Mouse (Mus musculus) lung, adult 18-20 months (tissue): Measurements from ENCODE around the gene Sod1.
"Not testable (repeated sequence)": the region's sequence is repeated elsewhere in the genome, so short reads cannot be mapped to it uniquely, and the experiment has no call there.

Experiments
- DNase-seq, 2 experiments: peaks; one replicate each; pipeline ENCODE4 v3.0.0; 2022; ENCODE audit warnings: mixed read lengths in 2 of 2

The Sod1 gene

DNA sequence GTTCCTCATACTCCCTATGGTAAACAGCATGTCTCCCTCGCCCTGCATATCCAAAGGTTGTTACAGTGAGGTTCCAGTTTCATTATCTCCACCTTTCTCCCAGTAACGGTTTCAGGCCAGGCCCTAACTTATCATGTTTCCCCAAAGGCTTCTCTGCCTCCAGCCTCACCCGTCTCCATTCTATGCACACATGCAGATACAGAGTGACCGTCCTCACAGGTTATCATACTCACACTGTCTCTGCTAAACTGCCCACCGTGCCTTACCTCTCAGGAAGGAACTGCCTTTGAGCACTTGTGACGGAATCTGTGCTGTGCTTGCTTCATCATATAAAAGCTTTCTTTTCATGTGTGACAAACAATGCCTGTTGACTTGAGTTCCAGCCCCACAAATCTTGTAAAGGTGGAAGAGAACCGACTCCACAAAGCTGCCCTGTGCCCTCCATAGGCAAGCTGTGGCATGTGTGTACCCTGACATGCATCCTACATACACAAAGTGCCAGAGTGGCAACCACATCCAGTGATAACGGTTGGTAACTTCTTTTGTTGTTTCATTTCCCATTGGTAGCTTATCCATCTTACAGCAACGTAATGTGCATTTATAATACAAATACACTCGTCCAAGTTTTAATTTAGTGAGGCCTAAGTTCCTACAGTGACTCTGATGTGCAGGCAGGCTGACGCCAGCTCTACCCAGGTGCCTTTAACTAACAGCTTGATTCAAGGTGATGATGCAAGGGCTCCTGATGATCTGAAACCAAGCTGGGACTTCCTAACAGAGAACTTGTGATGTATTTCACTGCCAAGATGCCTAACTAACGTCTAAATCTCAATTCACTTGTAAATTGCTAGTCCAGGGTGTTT is 6.8 kb upstream of the Sod1 start:
- DNase-seq: no peak

DNA sequence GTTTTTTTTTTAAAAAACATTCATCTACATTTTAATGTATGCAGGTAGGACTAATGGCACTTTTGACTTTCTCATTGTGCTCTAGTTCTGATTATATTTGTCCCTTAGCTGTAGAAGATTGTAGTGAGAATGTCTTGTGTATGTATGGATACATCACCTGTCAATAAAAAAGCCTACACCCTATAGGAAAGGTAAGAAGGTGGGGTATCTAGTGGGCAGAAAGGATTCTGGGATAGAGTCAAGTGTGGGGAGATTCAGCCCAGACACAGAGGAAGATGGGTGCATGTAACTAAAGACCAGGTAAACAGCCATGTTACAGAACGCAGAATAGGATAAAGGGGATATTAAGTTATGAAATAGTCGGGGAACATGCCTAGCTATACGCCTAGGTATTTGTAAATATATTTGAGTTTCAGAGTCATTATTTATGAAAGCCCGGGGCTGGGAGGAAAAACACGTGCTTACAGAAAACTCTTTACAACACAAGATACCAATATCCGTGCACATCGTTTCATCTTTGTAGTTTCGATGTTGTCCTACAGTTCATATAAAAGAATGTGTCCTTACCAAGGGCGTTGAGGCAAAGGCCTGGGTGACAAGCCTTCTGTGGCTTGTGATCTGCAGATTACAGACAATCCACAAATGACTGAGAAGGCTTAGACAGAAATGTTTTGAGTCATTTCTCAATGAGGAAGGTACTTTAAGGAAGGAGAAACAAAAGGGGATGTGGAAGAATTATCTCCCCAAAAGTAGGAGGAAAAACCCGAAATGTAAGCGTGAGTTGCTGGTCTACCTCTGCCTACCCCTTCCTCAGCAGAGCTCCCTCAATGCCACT is 5.6 kb upstream of the Sod1 start:
- no peak for DNase-seq

DNA sequence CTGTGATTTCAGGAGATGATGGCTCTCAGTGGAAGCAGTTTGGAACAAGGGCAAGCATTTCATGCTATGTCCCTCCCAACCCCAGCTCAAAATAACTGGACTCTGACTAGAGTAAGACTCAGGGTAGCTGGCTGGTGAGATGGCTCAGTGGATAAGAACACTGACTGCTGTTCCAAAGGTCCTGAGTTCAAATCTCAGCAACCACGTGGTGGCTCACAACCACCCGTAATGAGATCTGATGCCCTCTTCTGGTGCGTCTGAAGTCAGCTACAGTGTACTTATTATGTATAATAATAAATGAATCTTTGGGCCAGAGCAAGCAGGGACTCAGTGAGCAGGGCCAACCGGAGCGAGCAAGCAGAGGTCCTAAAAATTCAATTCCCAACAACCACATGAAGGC is 4.7 kb upstream of the Sod1 start:
- not testable (repeated sequence) for DNase-seq

DNA sequence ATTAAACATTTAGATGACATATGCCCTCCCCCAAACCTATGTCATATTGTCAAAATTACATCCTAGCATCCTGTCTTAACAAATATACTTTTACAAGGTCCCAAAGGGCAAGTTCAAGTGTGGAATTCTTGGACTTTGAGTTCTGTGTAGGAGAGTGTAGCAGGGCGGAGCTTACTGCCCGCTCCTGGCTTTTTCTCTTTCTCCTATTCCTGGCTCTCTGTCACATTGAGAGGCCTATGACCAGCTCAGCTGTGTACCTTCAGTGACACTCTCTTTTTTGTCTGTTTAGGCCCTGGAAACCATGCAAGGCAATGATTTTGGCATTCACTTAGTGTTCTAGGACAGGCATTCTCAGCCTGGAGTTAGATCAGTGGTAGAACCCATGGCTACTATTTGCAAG is 4.1 kb upstream of the Sod1 start:
- DNase-seq: peak in 1 of 2 experiments; percentile 29

DNA sequence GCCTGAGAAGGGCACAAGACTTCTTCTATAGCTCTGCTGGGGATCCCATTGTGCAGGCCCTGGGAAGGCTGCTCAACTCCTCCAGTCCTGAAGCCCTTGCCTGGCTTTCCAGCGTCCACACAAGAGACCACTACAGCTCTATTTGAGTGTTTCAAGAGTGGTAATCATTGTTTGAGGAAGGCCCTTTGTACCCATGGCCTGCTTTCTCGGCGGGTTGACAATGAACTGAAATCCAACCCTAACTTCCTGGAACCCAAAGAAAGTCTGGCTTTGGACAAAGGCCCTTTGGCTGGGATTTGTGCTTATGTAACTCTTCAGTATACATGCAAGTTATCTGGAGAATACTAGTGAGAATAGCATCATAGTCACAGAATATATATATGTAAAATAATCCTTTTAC is 3.2 kb upstream of the Sod1 start:
- peak; percentile 63 to 74 for DNase-seq

DNA sequence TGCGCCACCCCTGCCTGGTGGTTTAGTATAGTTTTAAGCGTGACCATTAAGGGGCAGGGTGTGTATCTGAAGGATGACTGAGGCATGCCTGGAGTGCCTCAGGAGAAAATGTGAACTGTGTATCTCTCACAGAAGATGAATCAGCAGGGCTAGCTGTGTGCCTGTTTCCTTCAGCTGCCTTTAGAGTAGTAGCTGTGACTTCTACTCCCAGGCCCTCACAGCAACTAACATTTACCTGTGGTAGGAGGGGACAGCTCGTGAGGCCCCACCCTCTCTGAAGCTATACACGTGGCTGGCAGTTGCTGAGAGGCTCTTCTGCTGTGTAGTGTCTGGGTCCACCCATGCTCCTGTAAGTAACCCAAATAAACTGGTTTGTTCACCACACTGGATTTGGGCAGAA is 2.6 kb upstream of the Sod1 start:
- peak; percentile 56 to 68 for DNase-seq

DNA sequence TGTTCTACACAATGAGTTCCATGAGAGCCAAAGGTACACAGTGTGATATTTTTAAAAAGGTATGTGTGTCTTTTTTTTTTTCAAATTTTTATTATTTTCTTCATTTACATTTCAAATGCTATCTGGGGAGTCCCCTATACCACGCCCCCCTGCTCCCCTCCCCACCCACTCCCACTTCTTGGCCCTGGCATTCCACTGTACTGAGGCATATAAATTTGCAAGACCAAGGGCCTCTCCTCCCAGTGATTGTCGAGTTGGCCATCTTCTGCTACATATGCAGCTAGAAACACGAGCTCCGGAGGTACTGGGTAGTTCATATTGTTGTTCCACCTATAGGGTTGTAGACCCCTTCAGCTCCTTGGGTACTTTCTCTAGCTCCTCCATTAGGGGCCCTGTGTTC is 1.1 kb upstream of the Sod1 start:
- not testable (repeated sequence) for DNase-seq

DNA sequence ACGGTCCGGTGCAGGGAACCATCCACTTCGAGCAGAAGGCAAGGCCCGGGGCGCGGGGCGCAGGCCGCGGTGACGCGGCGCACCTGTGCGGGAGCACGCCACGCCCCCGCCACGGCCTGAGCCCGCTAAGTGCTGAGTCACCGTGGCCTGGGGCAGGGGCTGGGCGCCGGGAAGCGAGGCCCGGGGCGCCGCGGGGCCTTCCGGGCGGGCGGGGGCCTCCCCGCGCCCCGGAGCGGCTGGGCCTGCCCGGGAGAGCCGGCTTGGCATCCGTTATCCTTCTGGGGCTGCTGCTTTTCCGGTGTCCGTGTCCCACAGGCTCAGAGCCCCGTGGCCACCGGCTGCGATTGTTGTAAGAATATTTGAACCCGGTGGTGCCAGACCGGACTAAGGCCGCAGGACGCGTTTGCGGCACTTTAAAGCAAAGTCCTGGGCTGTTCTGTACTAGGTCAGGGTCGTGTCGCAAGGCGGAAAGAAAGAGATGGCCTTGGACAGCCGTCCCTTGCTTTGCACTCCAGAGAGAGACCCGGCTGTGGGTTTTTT is 408 bp downstream of the Sod1 start:
- DNase-seq: peak in 1 of 2 experiments; percentile 42

DNA sequence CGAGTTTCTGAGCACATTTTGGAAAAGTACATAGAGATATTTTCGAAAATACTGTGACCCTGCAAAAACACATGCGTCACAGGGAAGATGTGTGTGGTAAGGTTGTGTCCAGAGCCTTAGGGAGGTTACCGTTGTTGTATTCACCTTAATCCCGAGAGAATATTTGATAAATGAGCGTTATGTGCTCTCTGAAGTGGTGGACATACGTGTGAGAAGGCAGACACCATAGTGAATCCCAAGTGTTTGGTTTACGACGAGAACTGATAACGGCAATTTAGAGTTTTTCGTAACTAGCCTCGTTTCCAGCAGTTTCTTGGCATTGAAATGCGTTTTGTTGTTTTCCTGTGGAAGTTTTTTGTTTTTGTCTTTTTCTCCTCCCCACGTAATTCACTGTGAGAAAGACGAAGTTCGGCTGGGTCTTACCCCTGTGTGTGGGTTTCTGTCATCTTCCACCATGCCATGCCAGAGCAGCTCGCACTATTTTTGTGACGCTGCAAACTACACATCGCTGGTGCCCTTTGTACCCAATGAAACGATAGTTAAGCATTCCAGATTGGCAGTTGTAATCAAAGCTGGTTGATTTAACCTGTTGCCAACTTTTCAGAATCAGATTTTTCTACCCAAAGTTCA is 1.0 kb downstream of the Sod1 start:
- DNase-seq: no peak

DNA sequence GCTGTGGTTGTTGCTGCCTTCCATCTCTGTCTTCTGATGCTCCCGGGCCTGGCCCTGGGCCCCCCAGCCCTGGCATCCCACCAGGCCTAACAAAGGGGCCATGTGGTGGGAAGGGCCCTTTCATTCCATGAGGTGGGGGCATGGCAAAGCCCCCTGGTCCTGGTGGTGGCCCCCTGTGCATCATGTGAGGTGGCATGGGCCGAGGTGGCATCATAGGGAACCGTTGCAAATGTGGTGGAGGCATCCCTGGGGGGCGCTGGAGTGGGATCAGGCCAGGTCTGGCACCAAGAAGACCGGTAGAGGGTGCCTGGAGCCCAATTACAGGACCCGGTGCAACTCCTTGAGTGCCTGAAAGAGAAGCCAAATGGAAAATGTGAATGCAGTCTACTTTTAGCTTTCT is 9.3 kb downstream of the Sod1 start:
- DNase-seq: no peak

DNA sequence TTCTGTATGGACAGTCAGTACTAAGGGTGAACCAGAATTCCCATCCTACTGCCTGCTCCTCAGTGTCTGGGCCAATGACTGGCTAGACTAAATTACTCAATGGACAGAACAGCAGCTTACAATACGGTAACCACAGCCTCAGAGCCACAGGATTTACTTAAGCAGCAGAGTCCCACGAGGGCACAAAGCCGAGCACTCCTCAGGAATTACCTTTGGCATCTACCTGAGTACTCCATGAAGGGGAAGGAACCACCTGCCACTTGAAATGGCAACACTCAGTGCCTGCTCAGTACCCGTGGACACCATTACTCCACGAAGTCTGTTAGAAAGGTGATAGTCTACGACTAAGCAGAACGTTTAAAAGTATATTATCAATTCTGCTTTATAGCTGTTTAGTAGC is 10.7 kb downstream of the Sod1 start:
- peak; percentile 54 to 74 for DNase-seq

DNA sequence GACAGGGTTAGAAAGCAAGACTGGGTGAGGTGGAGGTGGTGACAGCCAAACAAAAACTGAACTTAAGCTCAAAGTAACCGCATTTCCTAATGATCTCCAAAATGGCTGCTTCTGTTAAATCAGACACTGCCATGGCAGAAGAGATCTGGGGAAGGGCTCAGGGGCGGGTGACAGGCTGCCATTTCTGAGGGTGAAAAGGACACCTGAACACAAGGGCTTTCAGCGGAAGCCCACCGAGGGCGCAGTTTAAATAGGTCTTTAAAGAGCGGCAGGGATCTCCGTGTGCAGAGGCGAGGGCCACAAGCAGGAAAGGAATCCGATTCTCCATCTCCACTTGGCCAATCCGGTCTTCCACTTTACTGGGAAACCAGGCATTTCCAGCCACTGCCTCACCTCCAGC is 13.1 kb downstream of the Sod1 start:
- DNase-seq: no peak

DNA sequence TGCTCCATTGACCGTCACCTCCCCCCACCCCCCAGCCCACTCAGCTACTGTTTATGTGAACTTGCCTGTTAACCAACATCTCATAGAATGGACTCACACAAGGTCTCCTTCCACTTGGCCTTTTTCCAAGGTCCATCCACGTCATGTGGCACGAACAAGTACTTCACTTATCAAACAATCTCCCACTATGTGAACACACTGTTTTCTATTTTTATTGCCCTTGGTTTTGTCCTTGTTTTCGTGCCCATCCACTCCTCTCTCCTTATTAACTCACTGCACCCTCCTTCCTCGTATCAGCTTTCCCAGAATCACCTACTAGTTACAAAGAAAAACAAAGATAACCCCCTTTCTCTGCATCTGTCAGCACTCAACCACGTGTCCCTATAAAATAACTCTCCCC is 14.1 kb downstream of the Sod1 start:
- peak in 1 of 2 experiments; percentile 35 for DNase-seq

DNA sequence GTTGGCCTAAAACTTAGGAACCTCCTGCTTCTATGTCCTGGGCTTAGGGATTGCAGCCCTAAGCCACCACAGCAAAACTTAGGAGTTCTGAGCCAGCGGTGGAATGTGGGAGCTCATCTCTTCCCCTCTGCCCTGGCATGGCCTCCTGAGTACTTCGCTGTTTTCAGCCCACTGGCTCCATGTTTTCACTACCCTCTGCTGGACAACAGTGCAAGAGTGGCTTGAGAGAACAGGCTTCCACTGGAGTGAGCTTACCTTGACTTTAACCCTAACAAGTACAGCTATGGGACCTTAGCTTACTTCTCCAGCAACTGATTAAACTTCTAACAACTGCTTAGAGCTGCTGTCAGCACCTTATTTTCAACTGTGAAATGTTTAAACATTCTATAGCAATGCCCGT is 14.6 kb downstream of the Sod1 start:
- no peak for DNase-seq

DNA sequence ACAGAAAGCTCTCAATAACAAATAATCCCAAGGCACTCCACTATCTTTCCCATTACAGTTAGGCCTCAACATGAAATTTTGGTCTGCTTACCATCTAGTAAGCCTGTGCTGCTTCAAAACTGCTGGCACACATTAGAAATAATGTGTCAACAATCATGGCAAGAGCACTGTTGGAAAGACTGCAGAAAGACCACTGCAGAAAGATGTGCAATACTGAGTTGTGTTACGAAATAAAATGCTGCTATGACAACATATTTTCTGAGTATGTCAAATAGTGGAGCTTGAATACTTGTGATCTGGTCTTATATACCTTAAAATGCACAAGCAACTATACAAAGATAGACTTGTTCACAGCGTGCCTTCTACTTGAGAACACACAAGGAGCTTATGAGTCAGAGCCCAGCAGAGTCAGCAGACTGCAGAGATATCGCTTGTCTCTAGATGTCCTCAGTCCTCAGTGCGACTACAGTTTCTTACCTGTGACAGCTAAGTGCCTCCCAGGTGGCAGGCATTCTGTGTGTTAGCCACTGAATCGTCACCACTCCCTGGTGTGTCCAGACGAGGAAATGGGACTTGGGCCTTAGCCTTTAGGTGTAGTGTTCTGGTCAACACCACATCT is 18.7 kb downstream of the Sod1 start:
- DNase-seq: no peak

DNA sequence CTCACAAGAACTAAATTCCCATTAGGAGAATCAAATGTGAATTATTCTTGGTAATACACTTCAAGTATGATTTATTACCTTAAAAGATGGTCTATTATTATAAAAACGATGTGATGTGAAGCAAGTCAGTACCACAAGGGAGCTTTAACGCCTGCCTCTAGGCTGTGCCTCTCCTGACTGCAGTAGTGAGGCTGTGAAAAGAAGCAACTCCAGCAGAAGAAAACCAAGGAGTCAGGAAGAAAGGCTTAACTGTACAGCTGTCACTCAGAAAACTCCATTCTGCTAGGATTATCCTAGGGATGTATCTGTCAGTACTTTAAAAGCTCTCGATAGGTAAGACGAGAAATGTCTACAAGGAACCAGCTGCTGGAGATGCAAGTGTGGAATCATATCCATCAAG is 21.3 kb downstream of the Sod1 start:
- no peak for DNase-seq

DNA sequence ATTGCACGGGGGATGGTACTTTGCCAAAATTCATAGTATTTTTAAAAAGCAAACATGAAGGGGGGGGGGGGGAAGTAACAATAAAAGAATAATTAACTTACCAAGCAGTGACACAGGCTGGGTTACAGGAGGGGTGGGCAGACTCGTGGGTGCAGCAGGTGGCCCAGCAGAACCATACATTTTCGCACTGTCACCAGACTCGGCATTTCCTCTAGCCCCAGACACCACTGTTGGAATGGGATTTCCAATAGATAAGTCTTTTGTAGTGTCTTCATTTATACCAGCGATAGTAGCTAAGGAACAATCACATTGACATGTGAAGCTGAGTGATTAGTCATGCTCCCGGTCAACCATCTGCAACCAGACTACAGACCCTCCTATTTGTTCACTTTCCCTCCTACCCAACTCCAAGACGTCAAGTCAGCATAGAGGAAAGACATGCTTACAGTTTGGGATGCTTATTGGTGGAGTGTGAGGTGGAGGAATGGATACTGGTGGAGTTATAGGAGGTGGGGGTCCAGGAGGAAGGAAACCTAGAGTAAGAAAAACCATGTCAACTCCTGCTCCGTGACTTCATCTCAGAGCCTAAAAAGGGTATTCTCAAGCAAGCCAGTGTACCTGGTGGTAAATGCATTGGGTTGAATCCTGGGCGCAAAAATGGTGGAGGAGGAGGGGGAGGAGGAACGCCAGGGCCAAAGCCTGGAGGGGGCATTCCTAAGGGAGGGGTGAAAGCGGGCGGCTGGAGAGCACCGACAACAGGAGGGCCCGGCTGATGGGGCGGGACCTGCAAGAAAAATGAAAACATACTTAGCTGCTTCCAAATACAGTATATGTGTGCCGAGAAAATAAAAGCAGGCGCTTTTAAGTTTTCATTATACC is 22.1 kb downstream of the Sod1 start:
- DNase-seq: no peak

DNA sequence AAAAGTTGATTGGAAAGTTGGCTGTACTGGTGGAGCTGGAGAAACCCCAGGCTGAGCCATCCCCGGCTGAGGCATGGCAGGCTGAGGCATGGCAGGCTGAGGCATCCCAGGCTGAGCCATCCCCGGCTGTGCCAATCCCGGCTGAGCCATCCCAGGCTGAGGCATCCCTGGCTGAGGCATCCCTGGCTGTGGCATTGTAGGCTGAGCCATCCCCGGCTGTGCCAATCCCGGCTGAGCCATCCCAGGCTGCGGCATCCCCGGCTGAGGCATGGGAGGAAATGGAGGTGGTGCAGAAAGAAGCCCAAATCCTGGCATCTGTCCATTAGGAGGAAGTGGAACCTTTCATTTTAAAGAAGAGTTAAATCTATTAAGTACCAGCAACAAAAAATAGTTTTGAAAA is 29.5 kb downstream of the Sod1 start:
- DNase-seq: no peak

DNA sequence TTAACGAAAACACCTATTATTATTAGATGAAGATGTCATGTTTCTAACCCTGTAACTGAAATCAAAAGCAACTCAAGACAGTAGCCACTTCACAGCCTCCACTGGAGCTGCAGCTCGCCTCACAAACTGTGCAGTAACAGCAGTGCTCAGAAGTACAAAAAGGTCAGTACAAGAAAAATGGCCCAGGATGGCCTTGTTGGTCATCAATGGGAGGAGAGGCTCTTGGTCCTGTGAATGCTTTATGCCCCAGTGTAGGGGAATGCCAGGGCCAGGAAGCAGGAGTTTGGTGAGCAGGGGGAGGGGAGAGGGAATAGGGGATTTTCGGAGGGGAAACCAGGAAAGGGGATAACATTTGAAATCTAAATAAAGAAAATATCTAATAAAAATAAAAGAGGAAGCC is 30.7 kb downstream of the Sod1 start:
- not testable (repeated sequence) for DNase-seq

DNA sequence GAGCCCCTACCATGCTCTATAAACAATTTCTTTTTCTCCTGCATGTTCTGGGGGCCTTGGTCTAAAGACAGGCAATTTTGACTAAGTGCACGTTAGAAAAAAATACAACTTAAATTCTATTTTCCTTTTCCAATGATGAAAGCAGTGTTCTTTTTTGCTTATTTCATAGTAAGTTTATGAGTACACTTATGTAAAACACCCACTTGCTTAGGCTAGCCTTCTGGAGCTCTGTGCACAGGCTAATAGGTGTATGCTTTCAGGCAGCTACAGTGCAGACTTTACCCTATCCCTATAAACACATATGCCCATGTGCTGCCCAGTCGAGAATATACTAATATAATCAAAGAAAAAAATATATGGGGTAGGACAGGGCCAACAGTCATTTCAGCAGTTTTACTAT is 32.0 kb downstream of the Sod1 start:
- DNase-seq: no peak

DNA sequence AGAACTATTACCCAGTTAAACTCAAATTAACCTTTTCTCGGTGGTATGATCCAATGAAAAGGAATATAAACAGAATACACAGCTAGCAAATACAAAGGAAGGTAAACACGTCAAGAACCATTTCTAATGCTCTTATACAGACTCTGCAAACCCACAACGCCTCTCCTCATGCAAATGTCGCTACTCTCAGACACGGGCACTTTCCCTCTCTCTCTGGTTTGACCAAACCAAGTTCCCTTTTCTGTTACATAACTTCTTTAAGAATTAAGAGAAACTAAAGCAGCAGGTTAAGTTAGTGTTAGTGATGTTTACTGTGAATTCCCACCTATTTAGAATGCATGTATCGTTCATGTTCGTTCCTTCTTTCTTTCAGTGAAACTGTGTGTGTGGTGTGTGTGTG is 38.4 kb downstream of the Sod1 start:
- DNase-seq: no peak

DNA sequence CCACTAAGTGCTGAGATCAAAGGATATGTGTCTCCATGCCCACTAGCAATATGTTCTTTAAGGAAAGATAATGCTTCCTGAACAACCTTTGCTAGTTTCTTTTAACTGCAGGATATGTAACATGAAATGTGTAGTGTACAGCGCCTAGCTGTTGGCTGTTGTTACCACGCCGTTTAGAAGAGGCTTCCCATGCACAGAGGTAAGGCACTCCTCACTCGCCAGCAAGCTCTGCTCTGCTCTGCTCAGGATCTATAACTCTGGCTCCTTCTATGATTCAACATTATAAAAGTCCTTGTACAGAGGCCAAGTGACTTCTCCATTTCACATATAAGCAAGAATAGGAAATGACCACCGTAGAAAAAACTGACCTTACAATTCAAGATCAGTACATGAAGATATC is 39.1 kb downstream of the Sod1 start:
- no peak for DNase-seq
